Comparison of ENCODE assay signal across 8 mouse cellular contexts in genomic region chr11:32267188-32267884, GRCm38 (mm10). TPM values are rescaled to one million over a fixed set of nuclear protein-coding genes. Genes with fewer than 3 reads are reported as not detected.
A peak's percentile ranks its signal among the peaks of the same experiment; 100 is the strongest.
DNase-seq lines count a peak whose midpoint lies in the region; ATAC-seq and TF ChIP-seq lines count a peak whose summit lies in the region.

Nprl3 (minus strand) TSS chr11:32267707.

- peaks cover 14% of the 10 kb centered on the region for H3K4me1 ChIP-seq in forebrain, embryonic 12.5 days
- H3K4me1 ChIP-seq in heart, postnatal 0 days (ENCODE audit: control insufficient read depth, insufficient read depth) = peaks cover 4% of the 10 kb centered on the region; the same call in 1 of the 2 replicates
- peaks cover 70% of the 10 kb centered on the region for H3K4me1 ChIP-seq in liver, embryonic 16.5 days (ENCODE audit: control insufficient read depth, low read depth, low read length)
- H3K4me1 ChIP-seq in neural tube, embryonic 13.5 days (replicated peaks) = peaks cover 18% of the 10 kb centered on the region
- H3K4me1 ChIP-seq in testis, adult 2 months (ENCODE audit: control insufficient read depth, insufficient read depth, low read length) = peaks cover 4% of the 10 kb centered on the region

- TF ChIP-seq POLR2A in testis, adult 2 months (IDR thresholded peaks at IDR 0.05; ENCODE audit: control insufficient read depth, low read depth, low read length) = peak; percentile 94

- H3K9ac ChIP-seq in forebrain, embryonic 12.5 days = peak within 1 kb of the TSS; percentile 93
- peak within 1 kb of the TSS; percentile 92 for H3K9ac ChIP-seq in heart, postnatal 0 days (replicated peaks; ENCODE audit: low read depth, low read length)
- peak within 1 kb of the TSS; percentile 98 for H3K9ac ChIP-seq in liver, embryonic 16.5 days (ENCODE audit: low read depth, low read length)
- peak within 1 kb of the TSS; percentile 94 for H3K9ac ChIP-seq in neural tube, embryonic 13.5 days

- H3K4me2 ChIP-seq in forebrain, embryonic 12.5 days = peak within 1 kb of the TSS; percentile 60
- peak within 1 kb of the TSS; percentile 79 for H3K4me2 ChIP-seq in heart, postnatal 0 days (ENCODE audit: low read depth, low read length)
- H3K4me2 ChIP-seq in liver, embryonic 16.5 days (ENCODE audit: low read depth, low read length) = peak within 1 kb of the TSS; percentile 74
- peak within 1 kb of the TSS; percentile 60 for H3K4me2 ChIP-seq in neural tube, embryonic 13.5 days

- TF ChIP-seq EP300 in heart, postnatal 0 days (IDR thresholded peaks at IDR 0.05; ENCODE audit: low read depth) = no peak

- 0 out of 2 replicates have a peak, but pooled peaks cover 2% of the 10 kb centered on the region for H3K36me3 ChIP-seq in forebrain, embryonic 12.5 days (replicated peaks)
- 0 out of 2 replicates have a peak, but pooled peaks cover 6% of the 10 kb centered on the region for H3K36me3 ChIP-seq in heart, postnatal 0 days (replicated peaks; ENCODE audit: control insufficient read depth, insufficient read depth, low read length)
- no peaks in the 10 kb centered on the region; the same call in 1 of the 2 replicates for H3K36me3 ChIP-seq in liver, embryonic 16.5 days (ENCODE audit: control insufficient read depth, insufficient read depth)
- 0 out of 2 replicates have a peak, but pooled peaks cover 4% of the 10 kb centered on the region for H3K36me3 ChIP-seq in neural tube, embryonic 13.5 days
- H3K36me3 ChIP-seq in testis, adult 2 months (ENCODE audit: control insufficient read depth, insufficient read depth, low read length) = no peaks in the 10 kb centered on the region

- H3K27ac ChIP-seq in forebrain, embryonic 12.5 days = peak within 1 kb of the TSS; percentile 98
- H3K27ac ChIP-seq in heart, postnatal 0 days (ENCODE audit: low read depth) = peak within 1 kb of the TSS; percentile 91
- H3K27ac ChIP-seq in liver, embryonic 16.5 days (ENCODE audit: low read length) = peak within 1 kb of the TSS; percentile 99
- peak within 1 kb of the TSS; percentile 98 for H3K27ac ChIP-seq in neural tube, embryonic 13.5 days (replicated peaks)
- peak within 1 kb of the TSS; percentile 88 for H3K27ac ChIP-seq in testis, adult 2 months (ENCODE audit: control insufficient read depth, insufficient read depth, low read depth, low read length)

- H3K27me3 ChIP-seq in forebrain, embryonic 12.5 days = peaks cover 19% of the 10 kb centered on the region
- no peaks in the 10 kb centered on the region for H3K27me3 ChIP-seq in heart, postnatal 0 days (ENCODE audit: control insufficient read depth, insufficient read depth, low read length)
- H3K27me3 ChIP-seq in liver, embryonic 16.5 days (ENCODE audit: control insufficient read depth, insufficient read depth, low read depth, low read length) = no peaks in the 10 kb centered on the region
- H3K27me3 ChIP-seq in neural tube, embryonic 13.5 days = 0 out of 2 replicates have a peak, but pooled peaks cover 3% of the 10 kb centered on the region
- H3K27me3 ChIP-seq in testis, adult 2 months (ENCODE audit: control insufficient read depth, insufficient read depth, low read length) = no peaks in the 10 kb centered on the region

- H3K4me3 ChIP-seq in forebrain, embryonic 12.5 days (replicated peaks) = peak within 1 kb of the TSS; percentile 82
- H3K4me3 ChIP-seq in heart, postnatal 0 days (ENCODE audit: low read depth, low read length) = peak within 1 kb of the TSS; percentile 87
- H3K4me3 ChIP-seq in liver, embryonic 16.5 days (ENCODE audit: low read depth, low read length) = peak within 1 kb of the TSS; percentile 85
- H3K4me3 ChIP-seq in neural tube, embryonic 13.5 days = peak within 1 kb of the TSS; percentile 77
- peak within 1 kb of the TSS; percentile 94 for H3K4me3 ChIP-seq in testis, adult 2 months (ENCODE audit: control insufficient read depth, low read depth, low read length)

- DNase-seq in CD8-positive naive resting alpha-beta T cell, adult 2 months (ENCODE audit: low read depth in 2 of 2, low spot score in 2 of 2) = peak; percentile 93 to 94
- DNase-seq in c-Kit-positive CD71-positive TER-119-negative erythroid progenitor cells, embryonic 14.5 days (ENCODE audit: low read depth) = peak; percentile 86
- DNase-seq in heart, postnatal 0 days (ENCODE audit: low spot score) = peak; percentile 93
- DNase-seq in kidney, postnatal 4 days = peak; percentile 97 to 99

- peak; percentile 100 for ATAC-seq in forebrain, embryonic 12.5 days (ENCODE audit: low FRiP score)
- peak; percentile 100 for ATAC-seq in heart, postnatal 0 days (ENCODE audit: insufficient read depth, low read depth)
- peak; percentile 77 for ATAC-seq in liver, embryonic 16.5 days (ENCODE audit: low read depth)
- peak; percentile 99 for ATAC-seq in neural tube, embryonic 13.5 days (ENCODE audit: low read depth)

- under 1% methylated on average over 54 of the region's 54 CpGs for WGBS in forebrain, embryonic 12.5 days
- WGBS in heart, postnatal 0 days = under 1% methylated on average over 54 of the region's 54 CpGs
- under 1% methylated on average over 54 of the region's 54 CpGs for WGBS in liver, embryonic 16.5 days (ENCODE audit: insufficient replicate concordance)
- WGBS in neural tube, embryonic 13.5 days = under 1% methylated on average over 54 of the region's 54 CpGs

- no peaks in the 10 kb centered on the region for H3K9me3 ChIP-seq in forebrain, embryonic 12.5 days
- H3K9me3 ChIP-seq in heart, postnatal 0 days (replicated peaks; ENCODE audit: control insufficient read depth, low read length) = no peaks in the 10 kb centered on the region
- no peaks in the 10 kb centered on the region for H3K9me3 ChIP-seq in liver, embryonic 16.5 days (replicated peaks; ENCODE audit: control insufficient read depth, low read length)
- no peaks in the 10 kb centered on the region for H3K9me3 ChIP-seq in neural tube, embryonic 13.5 days

- TF ChIP-seq CTCF in heart, postnatal 0 days (IDR thresholded peaks at IDR 0.05; ENCODE audit: low read depth) = no peak
- TF ChIP-seq CTCF in testis, adult 2 months (IDR thresholded peaks at IDR 0.05; ENCODE audit: control insufficient read depth, insufficient read depth, insufficient replicate concordance, low read depth, low read length) = no peak

RNA-seq across cellular contexts. Expression of gene Nprl3, which starts in this region (rescaled TPM):
- polyA plus RNA-seq in forebrain, embryonic 12.5 days (2016; fragmentation: Nextera tagmentation; extraction: Ambion mirVana) = 50.2 and 50.9 TPM in 2 replicates
- 26.4 and 64.1 TPM in 2 replicates for total RNA-seq in heart, postnatal 0 days (2014; rRNA removed; ENCODE audit: low replicate concordance)
- 29.9 and 30.4 TPM in 2 replicates for polyA plus RNA-seq in heart, postnatal 0 days (2015; fragmentation: Nextera tagmentation; extraction: Ambion mirVana)
- 30.8 and 31.5 TPM in 2 replicates for polyA plus RNA-seq in liver, embryonic 16.5 days (2015; fragmentation: Nextera tagmentation; extraction: Ambion mirVana)
- polyA plus RNA-seq in neural tube, embryonic 13.5 days (2015; fragmentation: Nextera tagmentation; extraction: Ambion mirVana) = 39.8 and 42.8 TPM in 2 replicates
- 61.4 and 62.8 TPM in 2 replicates for polyA plus RNA-seq in testis, adult 2 months (2012; rRNA removed)

Comparison
In these comparisons a context has a peak if more than half of its experiments do, and no peak if none do; other contexts are left out.
1. Peak in every context shown above with its lines: DNase-seq, ATAC-seq, H3K4me3 ChIP-seq and H3K27ac ChIP-seq.